Mouse (Mus musculus) limb, embryonic 13.5 days (tissue): ENCODE data around the gene Fam102b. TPM values are rescaled to one million over a fixed set of nuclear protein-coding genes. Genes with fewer than 3 reads are reported as not detected.

Source experiments
- ATAC-seq: fragments of 200-750 bp; cut with Nextera tagmentation; 2 replicates; pipeline ENCODE4 v1.8.0; 2017; ENCODE audit warnings: low read depth, moderate number of reproducible peaks, moderate TSS enrichment; ENCODE audit not compliant: low FRiP score
- H3K27ac ChIP-seq: fragments of 300-500 bp; sonication (generic); 2 replicates; pipeline ENCODE4 v1.5.1; 2015; ENCODE audit warnings: inconsistent platforms, mild to moderate bottlenecking, moderate library complexity
- H3K27me3 ChIP-seq: fragments of 300-500 bp; sonication (generic); 2 replicates; pipeline ENCODE4 v1.6.1; 2015; ENCODE audit warnings: mild to moderate bottlenecking, inconsistent platforms
- H3K36me3 ChIP-seq: fragments of 300-500 bp; sonication (generic); 2 replicates; pipeline ENCODE4 v1.6.1; 2015; ENCODE audit warnings: inconsistent platforms, mild to moderate bottlenecking, moderate library complexity
- H3K4me1 ChIP-seq: fragments of 300-500 bp; sonication (generic); 2 replicates; pipeline ENCODE4 v1.6.1; 2015; ENCODE audit warnings: inconsistent platforms
- H3K4me2 ChIP-seq: fragments of 300-500 bp; sonication (generic); replicated peaks from 2 replicates; pipeline ENCODE4 v1.6.1; 2015; ENCODE audit warnings: inconsistent platforms, mild to moderate bottlenecking, moderate library complexity
- H3K4me3 ChIP-seq: fragments of 300-500 bp; sonication (generic); 2 replicates; pipeline ENCODE4 v1.5.1; 2015; ENCODE audit warnings: moderate library complexity, mild to moderate bottlenecking, inconsistent platforms
- H3K9ac ChIP-seq: fragments of 300-500 bp; sonication (generic); 2 replicates; pipeline ENCODE4 v1.6.1; 2015; ENCODE audit warnings: mild to moderate bottlenecking, inconsistent platforms
- H3K9me3 ChIP-seq: fragments of 300-500 bp; sonication (generic); 2 replicates; pipeline ENCODE4 v1.6.1; 2016; ENCODE audit warnings: inconsistent platforms
- WGBS: fragments of 180-500 bp; shearing (Covaris S2); methylation state at CpG from one replicate; pipeline ENCODE4 v1.1.7; 2015; 5-methylcytosine and 5-hydroxymethylcytosine counted together
- polyA plus RNA-seq: library from polyadenylated mRNA; unstranded; fragments of >200 nt; fragmentation: Nextera tagmentation; extraction: Ambion mirVana; gene quantifications from 2 replicates; pipeline ENCODE4 v1.2.1, GENCODE M21; 2015

Fam102b gene
- 7.5 and 7.8 TPM in 2 replicates for polyA plus RNA-seq

- ATAC-seq, result peak; percentile 71
- under 1% methylated on average over 32 of the region's 54 CpGs for WGBS
Observed at GRCm38 (mm10) chr3:109027515-109027987, at the start of gene Fam102b. Gene Fam102b (minus strand): TSS chr3:109027607.

DNA sequence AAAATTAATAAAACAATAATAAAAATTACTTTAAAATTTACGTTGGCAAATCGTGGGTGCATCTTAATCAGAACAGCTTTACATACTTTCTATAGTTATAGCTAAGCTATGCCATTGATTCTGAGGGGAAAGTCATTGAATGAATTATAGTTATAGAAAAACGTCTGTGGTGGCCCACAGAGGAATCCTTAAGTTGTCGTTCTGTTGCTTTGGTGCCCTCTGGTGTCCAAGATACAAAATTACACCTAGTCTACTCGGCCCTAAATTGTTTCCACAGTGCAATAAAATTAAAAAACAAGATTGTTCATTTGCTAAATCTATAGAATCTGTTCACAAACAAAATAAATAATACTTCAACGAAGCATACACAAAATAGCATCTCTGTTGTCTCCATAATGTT is 35.6 kb upstream of the Fam102b start:
- no peaks in the 10 kb centered on the region for H3K36me3 ChIP-seq
- H3K9me3 ChIP-seq, result no peaks in the 10 kb centered on the region
- H3K4me1 ChIP-seq, result peaks cover 14% of the 10 kb centered on the region
- no peak overlapping the region for H3K27ac ChIP-seq
- no peak overlapping the region for H3K4me2 ChIP-seq
- no peak for ATAC-seq
- no peak overlapping the region for H3K9ac ChIP-seq
- H3K27me3 ChIP-seq, result no peaks in the 10 kb centered on the region
- WGBS, result 1% methylated on average over 6 of the region's 6 CpGs
- no peak overlapping the region for H3K4me3 ChIP-seq

More at GRCm38 (mm10) chr3:109027515-109027987, at the start of gene Fam102b:
- Histone ChIP-seq H3K9me3 (no peaks in the 10 kb centered on the region), H3K27ac (peak within 1 kb of the TSS; percentile 85), H3K4me2 (peak within 1 kb of the TSS; percentile 84), H3K4me3 (peak within 1 kb of the TSS; percentile 74), H3K36me3 (peaks cover 3% of the 10 kb centered on the region; the same call in 1 of the 2 replicates), H3K4me1 (peaks cover 53% of the 10 kb centered on the region), H3K9ac (peak within 1 kb of the TSS; percentile 90), H3K27me3 (no peaks in the 10 kb centered on the region)

DNA sequence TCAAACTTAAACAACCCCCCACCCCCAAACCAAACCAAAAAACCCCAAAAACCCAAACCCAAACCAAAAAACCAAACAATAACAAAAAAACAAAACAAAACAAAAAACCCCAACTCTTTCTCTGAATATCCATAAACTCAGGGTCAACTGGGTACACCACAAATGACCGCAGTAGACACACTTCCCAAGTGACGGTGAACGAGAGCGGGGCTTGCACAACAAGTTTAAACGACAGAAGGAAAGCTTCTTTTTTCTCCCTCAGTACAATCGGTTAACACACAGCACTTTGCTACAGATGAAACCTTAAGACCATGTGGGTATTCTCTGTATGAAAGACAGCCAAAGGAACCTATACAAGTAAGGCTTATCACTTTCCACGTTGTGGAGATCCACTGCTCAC is 35.0 kb upstream of the Fam102b start:
- Histone ChIP-seq H3K36me3 (no peaks in the 10 kb centered on the region), H3K27me3 (no peaks in the 10 kb centered on the region), H3K9me3 (no peaks in the 10 kb centered on the region), H3K4me2 (no peak overlapping the region), H3K4me3 (no peak overlapping the region), H3K9ac (no peak overlapping the region), H3K4me1 (peaks cover 14% of the 10 kb centered on the region), H3K27ac (no peak overlapping the region)
- WGBS, result 73% methylated on average over 7 of the region's 7 CpGs
- no peak for ATAC-seq

DNA sequence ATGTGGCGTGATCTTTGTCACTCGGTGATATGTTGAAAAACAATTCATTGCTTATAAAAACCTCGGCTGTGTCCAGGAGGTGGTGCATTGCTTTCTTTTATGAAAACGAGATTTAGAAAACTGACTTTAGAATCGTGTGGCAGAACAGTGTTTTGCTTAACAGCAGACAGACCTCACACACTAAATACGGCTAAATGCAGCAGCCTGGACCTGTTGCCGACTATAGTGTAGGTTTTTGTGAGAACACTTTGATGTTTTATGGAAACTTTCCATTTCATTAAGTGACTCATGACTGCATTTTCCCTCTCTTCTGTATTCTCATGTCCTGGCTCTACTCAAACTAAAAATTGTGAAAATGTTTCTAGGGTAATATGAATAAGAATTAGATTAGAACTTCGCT is 32.5 kb upstream of the Fam102b start:
- H3K27me3 ChIP-seq, result no peaks in the 10 kb centered on the region
- ATAC-seq, result no peak

GRCm38 (mm10) chr3:109051946-109052331 is 24.5 kb upstream of the Fam102b start:
- H3K4me2 ChIP-seq, result no peak overlapping the region
- H3K4me3 ChIP-seq, result no peak overlapping the region
- no peaks in the 10 kb centered on the region for H3K9me3 ChIP-seq
- H3K27ac ChIP-seq, result no peak overlapping the region
- no peaks in the 10 kb centered on the region for H3K36me3 ChIP-seq
- ATAC-seq, result no peak
- no peak overlapping the region for H3K9ac ChIP-seq
- peaks cover 22% of the 10 kb centered on the region for H3K4me1 ChIP-seq
- WGBS, result 84% methylated on average over 6 of the region's 6 CpGs
- H3K27me3 ChIP-seq, result no peaks in the 10 kb centered on the region

More for the DNA sequence above, 32.5 kb upstream of the Fam102b start:
- Histone ChIP-seq H3K36me3 (no peaks in the 10 kb centered on the region), H3K9ac (no peak overlapping the region), H3K4me2 (peak overlapping the region; percentile 38), H3K4me1 (peaks cover 14% of the 10 kb centered on the region), H3K27ac (peak overlapping the region; percentile 39; the same call in 1 of the 2 replicates), H3K9me3 (no peaks in the 10 kb centered on the region), H3K4me3 (no peak overlapping the region)
- WGBS, result 39% methylated on average over 8 of the region's 8 CpGs

DNA sequence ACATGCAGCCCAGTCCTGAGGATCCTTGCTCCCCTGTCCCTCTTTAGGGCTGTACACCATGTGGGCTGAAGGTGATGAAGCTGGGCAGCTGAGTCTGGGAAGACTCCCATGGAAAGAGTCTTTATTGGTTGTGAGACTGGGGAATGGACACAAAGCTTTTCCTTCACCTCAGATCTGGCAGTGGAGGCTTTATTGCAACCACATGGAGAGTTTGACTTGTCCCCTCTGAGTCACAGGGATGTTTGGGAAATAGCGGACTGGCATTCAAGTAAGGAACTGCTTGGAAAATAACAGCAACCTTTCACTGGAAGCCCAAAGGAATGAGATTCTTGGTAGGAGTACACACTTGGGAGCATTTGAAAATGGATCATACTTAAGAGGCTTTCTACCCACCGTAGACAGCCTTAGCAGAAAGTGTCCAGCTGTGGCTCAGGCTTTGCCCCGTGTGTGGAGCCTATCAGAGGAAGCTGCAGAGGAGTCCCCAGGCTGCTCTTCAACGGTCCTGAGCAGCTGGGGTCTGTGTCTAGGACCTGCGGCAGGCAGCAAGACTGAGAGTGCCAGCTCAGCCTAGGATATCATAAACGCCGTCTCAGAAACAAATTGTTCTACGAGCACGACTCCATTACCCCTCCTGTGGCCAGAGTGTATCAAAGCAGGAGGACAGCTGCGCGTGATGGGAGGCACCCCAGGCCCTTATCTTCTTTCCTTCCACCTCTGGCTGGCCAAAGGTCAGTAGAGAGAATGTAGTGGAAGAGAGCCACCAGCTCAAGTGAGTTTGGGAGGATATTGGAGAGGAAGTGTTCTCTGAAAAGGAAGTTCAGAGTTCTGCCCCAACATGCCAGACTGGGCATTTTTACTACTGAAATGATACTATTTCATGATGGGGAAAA is 23.9 kb upstream of the Fam102b start:
- no peak overlapping the region for H3K9ac ChIP-seq
- no peak overlapping the region for H3K4me3 ChIP-seq
- H3K4me1 ChIP-seq, result peaks cover 22% of the 10 kb centered on the region
- 0 out of 2 replicates have a peak, but pooled peaks have one; percentile 8 for ATAC-seq
- H3K27me3 ChIP-seq, result no peaks in the 10 kb centered on the region
- no peaks in the 10 kb centered on the region for H3K36me3 ChIP-seq
- WGBS, result 27% methylated on average over 11 of the region's 11 CpGs
- H3K4me2 ChIP-seq, result no peak overlapping the region
- H3K27ac ChIP-seq, result no peak overlapping the region
- H3K9me3 ChIP-seq, result no peaks in the 10 kb centered on the region

GRCm38 (mm10) chr3:109047707-109048283 is 20.4 kb upstream of the Fam102b start:
- H3K9me3 ChIP-seq, result no peaks in the 10 kb centered on the region
- H3K4me2 ChIP-seq, result no peak overlapping the region
- no peaks in the 10 kb centered on the region for H3K27me3 ChIP-seq
- no peak overlapping the region for H3K27ac ChIP-seq
- WGBS, result 47% methylated on average over 6 of the region's 6 CpGs
- no peak overlapping the region for H3K9ac ChIP-seq
- no peak overlapping the region for H3K4me3 ChIP-seq
- peaks cover 22% of the 10 kb centered on the region for H3K4me1 ChIP-seq
- no peaks in the 10 kb centered on the region for H3K36me3 ChIP-seq
- ATAC-seq, result no peak

DNA sequence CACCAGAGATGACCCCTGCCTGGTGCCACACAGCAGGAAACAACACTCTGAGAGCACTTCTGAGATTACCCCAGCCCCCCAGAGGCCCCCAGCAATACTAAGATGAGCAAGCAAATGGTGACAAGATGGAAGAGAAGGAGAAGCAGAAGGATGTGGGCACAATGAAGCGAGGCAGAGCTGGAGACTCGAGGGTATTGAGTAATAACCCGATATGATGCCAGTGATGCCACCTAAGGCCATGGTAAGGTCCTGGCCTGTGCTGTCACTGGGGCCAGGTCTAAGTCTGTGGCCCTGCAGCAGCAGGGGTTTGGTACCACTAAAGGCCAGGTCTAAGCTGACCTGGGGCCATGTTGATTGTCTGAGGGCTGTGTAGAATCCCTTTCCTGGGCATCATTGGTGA is 19.0 kb upstream of the Fam102b start:
- Histone ChIP-seq H3K27me3 (no peaks in the 10 kb centered on the region), H3K9me3 (no peaks in the 10 kb centered on the region), H3K36me3 (no peaks in the 10 kb centered on the region), H3K4me1 (peaks cover 20% of the 10 kb centered on the region), H3K27ac (no peak overlapping the region), H3K4me2 (no peak overlapping the region), H3K9ac (no peak overlapping the region), H3K4me3 (no peak overlapping the region)
- 85% methylated on average over 3 of the region's 3 CpGs for WGBS
- ATAC-seq, result no peak

DNA sequence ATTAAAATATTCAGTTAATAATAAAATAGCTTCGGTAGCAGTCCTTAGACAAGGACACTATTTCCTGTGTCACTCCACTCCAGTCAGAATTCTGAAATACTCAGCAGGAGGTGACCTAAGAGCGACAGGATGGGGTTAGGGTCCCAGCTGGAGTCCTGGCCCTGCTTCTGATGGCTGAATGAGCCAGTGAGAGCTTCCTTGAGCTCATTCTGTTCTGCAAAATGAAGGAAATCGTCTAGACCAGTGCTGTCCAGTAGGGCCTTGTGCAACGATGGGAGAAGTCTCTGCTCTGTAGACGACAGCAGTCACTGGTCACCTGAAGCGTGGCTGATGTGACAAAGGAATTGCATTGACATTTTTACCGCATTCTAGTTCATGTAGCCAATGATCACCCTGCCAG is 16.0 kb upstream of the Fam102b start:
- H3K27ac ChIP-seq, result no peak overlapping the region
- no peak overlapping the region for H3K4me3 ChIP-seq
- H3K36me3 ChIP-seq, result no peaks in the 10 kb centered on the region
- 66% methylated on average over 7 of the region's 7 CpGs for WGBS
- H3K4me1 ChIP-seq, result peaks cover 6% of the 10 kb centered on the region; the same call in 1 of the 2 replicates
- no peaks in the 10 kb centered on the region for H3K27me3 ChIP-seq
- H3K4me2 ChIP-seq, result no peak overlapping the region
- no peak overlapping the region for H3K9ac ChIP-seq
- no peaks in the 10 kb centered on the region for H3K9me3 ChIP-seq
- no peak for ATAC-seq

- H3K27ac ChIP-seq, result no peak overlapping the region
- H3K36me3 ChIP-seq, result no peaks in the 10 kb centered on the region
- no peaks in the 10 kb centered on the region for H3K27me3 ChIP-seq
- no peaks in the 10 kb centered on the region for H3K4me1 ChIP-seq
- no peak overlapping the region for H3K4me3 ChIP-seq
- ATAC-seq, result no peak
- H3K9ac ChIP-seq, result no peak overlapping the region
- H3K4me2 ChIP-seq, result no peak overlapping the region
- no peaks in the 10 kb centered on the region for H3K9me3 ChIP-seq
- WGBS, result 84% methylated on average over 4 of the region's 4 CpGs
Observed at GRCm38 (mm10) chr3:109040908-109041307, 13.5 kb upstream of the Fam102b start.

DNA sequence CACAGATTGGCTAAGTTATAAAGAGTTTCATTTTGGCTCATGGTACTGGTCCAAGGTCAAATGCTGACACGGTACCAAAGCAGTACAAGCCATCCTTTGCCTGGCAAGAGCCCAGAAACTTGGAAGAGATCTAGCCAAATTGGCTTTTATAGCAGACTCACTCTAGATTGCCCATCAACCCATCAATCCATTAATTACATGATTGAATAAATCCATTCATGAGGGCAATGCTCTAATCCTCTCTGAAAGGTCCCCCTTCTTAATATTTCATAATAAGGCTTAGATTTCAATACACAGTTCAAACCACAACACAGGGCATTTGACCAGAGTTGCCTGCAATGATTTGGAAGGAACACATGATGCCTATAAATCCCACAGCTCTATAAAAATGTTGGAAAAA is 7.0 kb upstream of the Fam102b start:
- Histone ChIP-seq H3K4me2 (no peak overlapping the region), H3K4me3 (no peak overlapping the region), H3K9me3 (no peaks in the 10 kb centered on the region), H3K27ac (no peak overlapping the region), H3K4me1 (peaks cover 31% of the 10 kb centered on the region), H3K27me3 (no peaks in the 10 kb centered on the region), H3K9ac (no peak overlapping the region), H3K36me3 (no peaks in the 10 kb centered on the region)
- ATAC-seq, result no peak
- WGBS, result 65% methylated on average over 1 of the region's 1 CpGs

- ATAC-seq, result no peak
Observed at GRCm38 (mm10) chr3:109032306-109032705, 4.9 kb upstream of the Fam102b start.

More at GRCm38 (mm10) chr3:109032306-109032705, 4.9 kb upstream of the Fam102b start:
- H3K9me3 ChIP-seq, result no peaks in the 10 kb centered on the region
- H3K4me2 ChIP-seq, result no peak overlapping the region
- H3K4me1 ChIP-seq, result peaks cover 34% of the 10 kb centered on the region
- no peak overlapping the region for H3K9ac ChIP-seq
- H3K36me3 ChIP-seq, result no peaks in the 10 kb centered on the region
- no peak overlapping the region for H3K27ac ChIP-seq
- H3K27me3 ChIP-seq, result no peaks in the 10 kb centered on the region
- WGBS, result 36% methylated on average over 2 of the region's 2 CpGs
- H3K4me3 ChIP-seq, result no peak overlapping the region
